Mouse (Mus musculus): ENCODE results near the gene Ubac2.

The Ubac2 gene

GRCm38 (mm10) chr14:121954129-121954528 lies 75.7 kb downstream of the Ubac2 start:
- no peak for DNase-seq

- no peak for DNase-seq
Measured at GRCm38 (mm10) chr14:121954608-121955007, 76.2 kb downstream of the Ubac2 start.

- DNase-seq: no peak
Measured at GRCm38 (mm10) chr14:121955176-121955795, 76.9 kb downstream of the Ubac2 start.

- no peak for DNase-seq
Measured at GRCm38 (mm10) chr14:121956291-121956690, 77.9 kb downstream of the Ubac2 start.

GRCm38 (mm10) chr14:121957176-121957871 lies 78.9 kb downstream of the Ubac2 start:
- no peak for DNase-seq

- DNase-seq: no peak
Measured at GRCm38 (mm10) chr14:121958041-121958750, 79.8 kb downstream of the Ubac2 start.

GRCm38 (mm10) chr14:121958751-121959537 lies 80.5 kb downstream of the Ubac2 start:
- DNase-seq: no peak

- no peak for DNase-seq
Measured at GRCm38 (mm10) chr14:121959538-121959980, 81.1 kb downstream of the Ubac2 start.

GRCm38 (mm10) chr14:121960031-121960430 lies 81.6 kb downstream of the Ubac2 start:
- DNase-seq: no peak

- DNase-seq: no peak
Measured at GRCm38 (mm10) chr14:121960531-121960930, 82.1 kb downstream of the Ubac2 start.

GRCm38 (mm10) chr14:121960997-121961396 lies 82.6 kb downstream of the Ubac2 start:
- no peak for DNase-seq

GRCm38 (mm10) chr14:121961496-121962127 lies 83.2 kb downstream of the Ubac2 start:
- no peak for DNase-seq

- DNase-seq: no peak
Measured at GRCm38 (mm10) chr14:121962128-121962890, 83.9 kb downstream of the Ubac2 start.

GRCm38 (mm10) chr14:121963251-121963941 lies 85.0 kb downstream of the Ubac2 start:
- DNase-seq: no peak

- DNase-seq: no peak
Measured at GRCm38 (mm10) chr14:121963942-121964335, 85.5 kb downstream of the Ubac2 start.

GRCm38 (mm10) chr14:121964990-121965389 lies 86.6 kb downstream of the Ubac2 start, which contains the start of gene Gpr183:
TSS of gene Gpr183 (minus strand) at chr14:121965195.
- DNase-seq: no peak

- no peak for DNase-seq
Measured at GRCm38 (mm10) chr14:121965461-121965860, 87.0 kb downstream of the Ubac2 start.

- DNase-seq: no peak
Measured at GRCm38 (mm10) chr14:121967095-121967494, 88.7 kb downstream of the Ubac2 start.

- no peak for DNase-seq
Measured at GRCm38 (mm10) chr14:121970402-121970801, 92.0 kb downstream of the Ubac2 start.

GRCm38 (mm10) chr14:121973114-121973513 lies 94.7 kb downstream of the Ubac2 start:
- no peak for DNase-seq

GRCm38 (mm10) chr14:121981531-121981930 lies 103.1 kb downstream of the Ubac2 start:
- no peak for DNase-seq
